Mouse (Mus musculus) lung, postnatal 14 days (tissue): ENCODE measurements around the gene Vmn1r85.
"Not testable (repeated sequence)": the region's sequence is repeated elsewhere in the genome, so short reads cannot be mapped to it uniquely, and the experiment has no call there.

Experiments used
- DNase-seq: peaks from one replicate; pipeline ENCODE4 v3.0.0; 2021

Vmn1r85 gene

DNA sequence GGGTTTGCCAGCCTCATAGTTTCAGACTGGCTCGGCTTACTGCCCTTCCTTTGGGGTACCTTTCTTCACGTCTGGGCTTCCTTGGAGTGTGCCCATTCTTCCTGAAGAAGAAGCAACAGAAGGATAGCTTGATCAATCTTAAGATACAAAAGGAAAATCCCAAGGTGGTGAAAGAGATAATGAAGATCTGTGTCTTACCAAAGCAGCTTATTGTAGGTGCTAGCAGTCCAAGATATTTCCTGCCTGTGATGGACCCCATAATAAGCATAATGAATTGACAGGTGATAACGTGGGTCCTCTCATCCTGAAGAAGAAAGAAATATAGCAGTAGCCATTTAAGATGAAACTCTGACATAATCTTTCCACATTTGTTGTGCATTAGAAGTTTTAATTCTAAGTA is at the start of gene Vmn1r85:
TSS of gene Vmn1r85 (minus strand) at position 101 of the 400 bp plus-strand sequence.
- no peak for DNase-seq

DNA sequence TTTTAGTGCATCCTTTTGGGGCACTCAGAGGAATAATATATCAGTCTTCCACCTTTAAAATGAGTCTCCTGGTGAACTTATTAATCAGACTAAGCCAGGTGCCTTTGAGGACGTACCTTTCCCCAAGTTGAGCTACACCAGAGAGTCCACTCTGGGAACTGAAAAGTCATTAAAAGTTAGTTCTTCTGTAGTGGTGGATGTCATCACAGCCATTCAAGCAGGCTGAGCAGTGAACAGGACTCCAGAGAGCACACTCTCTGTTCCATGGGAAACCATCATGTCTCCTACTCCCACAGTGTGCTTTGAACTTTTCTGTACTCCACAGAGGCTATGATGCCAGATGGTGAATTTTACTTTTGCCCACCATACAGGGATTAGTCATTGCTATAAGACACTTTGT is 45.1 kb upstream of the Vmn1r85 start, which contains the start of gene Vmn1r87:
TSS of gene Vmn1r87 (minus strand) at position 101 of the 400 bp plus-strand sequence.
- no peak for DNase-seq

DNA sequence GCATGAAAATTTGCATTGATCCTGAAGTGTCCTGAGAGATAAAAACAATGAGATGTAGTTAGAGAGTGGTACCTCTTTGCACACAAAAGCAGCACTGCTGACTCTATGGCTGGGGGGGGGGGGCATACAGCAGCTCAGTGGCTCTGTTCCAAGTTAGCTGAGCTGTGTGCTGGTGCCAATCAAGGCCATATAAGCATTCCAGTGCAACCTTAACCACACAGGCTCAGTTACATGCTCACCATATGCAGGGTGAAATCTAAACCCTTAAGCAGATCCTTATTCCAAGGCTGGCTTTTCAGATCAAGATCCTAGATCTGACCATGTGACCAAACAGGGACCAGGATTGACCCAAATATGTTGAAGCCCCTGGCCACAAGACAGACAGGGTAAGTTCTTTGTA is 42.4 kb upstream of the Vmn1r85 start:
- no peak for DNase-seq

GRCm38 (mm10) chr7:13131856-13132255 is 36.9 kb upstream of the Vmn1r85 start:
- no peak for DNase-seq

- DNase-seq, result peak; percentile 1
Measured at GRCm38 (mm10) chr7:13123554-13124153, 28.7 kb upstream of the Vmn1r85 start.

DNA sequence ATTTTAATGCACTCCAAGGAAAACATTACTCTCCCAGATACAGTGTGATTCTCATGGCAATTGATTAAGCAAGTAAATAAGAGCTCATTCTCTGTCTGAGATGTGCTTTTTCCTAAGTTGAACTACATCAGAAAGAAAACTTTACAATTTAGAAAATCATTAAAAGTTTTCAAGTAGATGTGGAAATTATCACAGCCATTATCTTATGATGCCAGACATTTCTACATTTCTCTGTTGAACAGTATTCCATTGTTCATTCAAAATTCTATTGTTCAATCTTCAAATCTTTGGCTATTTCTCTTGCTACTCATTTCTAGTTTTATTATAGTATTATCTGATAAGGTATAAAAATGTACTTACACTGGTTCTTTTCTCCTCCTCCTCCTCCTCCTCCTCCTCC is 24.8 kb upstream of the Vmn1r85 start, which contains the start of gene Vmn1r86:
TSS of gene Vmn1r86 (minus strand) at position 101 of the 400 bp plus-strand sequence.
- no peak for DNase-seq

GRCm38 (mm10) chr7:13072293-13072692 is 22.7 kb downstream of the Vmn1r85 start:
- no peak for DNase-seq

- not testable (repeated sequence) for DNase-seq
Measured at GRCm38 (mm10) chr7:13063399-13063798, 31.6 kb downstream of the Vmn1r85 start.

GRCm38 (mm10) chr7:13059536-13059935 is 35.4 kb downstream of the Vmn1r85 start:
- DNase-seq, result no peak

- no peak for DNase-seq
Measured at GRCm38 (mm10) chr7:13056913-13057700, 37.9 kb downstream of the Vmn1r85 start.

GRCm38 (mm10) chr7:13054287-13055010 is 40.5 kb downstream of the Vmn1r85 start, which contains the start of gene Mzf1:
Mzf1 (minus strand) TSS chr7:13054764.
- peak; percentile 93 for DNase-seq

DNA sequence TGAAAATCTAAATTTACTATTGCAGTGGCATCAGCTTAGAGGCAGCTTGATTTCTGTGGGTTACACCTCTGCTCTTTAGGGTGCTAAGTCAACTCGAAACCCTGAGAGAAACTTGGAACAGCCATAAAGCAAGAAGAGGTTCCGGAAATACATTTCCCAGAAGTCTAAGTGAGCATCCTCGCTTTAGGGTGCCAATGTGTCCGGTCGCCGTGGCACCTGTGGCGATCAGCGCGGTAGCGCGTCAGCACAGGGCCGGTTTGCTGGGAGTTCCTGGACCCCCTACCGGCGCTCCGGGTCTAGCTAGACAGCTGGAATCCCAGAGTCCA is 41.0 kb downstream of the Vmn1r85 start:
- no peak for DNase-seq

DNA sequence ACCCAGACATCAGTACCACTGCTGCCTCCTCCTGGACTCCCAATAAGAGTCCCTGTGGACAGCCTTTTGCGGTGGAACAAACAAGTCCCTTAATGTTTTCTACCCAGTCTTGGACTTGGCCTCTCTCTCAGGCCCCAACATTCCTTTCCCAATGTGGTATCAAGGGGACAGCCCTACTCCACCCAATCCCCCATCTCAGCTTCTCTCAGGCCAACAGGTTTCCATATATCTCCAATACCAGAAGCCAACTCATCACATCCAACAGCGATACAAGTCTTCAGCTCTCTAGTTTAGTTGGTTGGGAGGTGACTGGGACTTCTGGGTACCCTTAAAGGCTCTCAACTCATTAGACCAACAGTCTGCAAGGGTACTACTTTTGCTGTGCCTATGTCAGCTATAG is 41.5 kb downstream of the Vmn1r85 start:
- no peak for DNase-seq

- no peak for DNase-seq
Measured at GRCm38 (mm10) chr7:13053001-13053400, 42.0 kb downstream of the Vmn1r85 start.

- peak; percentile 77 for DNase-seq
Measured at GRCm38 (mm10) chr7:13046084-13046483, 48.9 kb downstream of the Vmn1r85 start.

DNA sequence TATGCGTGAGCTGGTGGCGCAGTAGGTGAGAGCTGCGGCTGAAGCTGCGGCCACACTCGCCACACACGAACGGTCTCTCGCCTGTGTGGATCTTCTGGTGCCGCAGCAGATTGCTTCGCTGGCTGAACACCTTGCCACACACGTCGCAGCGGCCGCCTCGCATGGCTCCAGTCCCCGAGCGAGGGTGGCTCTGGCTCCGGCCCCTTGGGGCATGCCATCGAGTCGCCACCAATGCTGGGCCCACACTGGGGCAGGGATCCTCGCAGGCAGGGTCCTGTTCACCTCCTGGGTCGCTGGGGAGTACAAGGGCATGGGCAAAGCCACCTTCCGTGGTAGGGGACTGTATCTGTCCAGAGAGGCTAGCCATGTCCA is 50.7 kb downstream of the Vmn1r85 start:
- no peak for DNase-seq

DNA sequence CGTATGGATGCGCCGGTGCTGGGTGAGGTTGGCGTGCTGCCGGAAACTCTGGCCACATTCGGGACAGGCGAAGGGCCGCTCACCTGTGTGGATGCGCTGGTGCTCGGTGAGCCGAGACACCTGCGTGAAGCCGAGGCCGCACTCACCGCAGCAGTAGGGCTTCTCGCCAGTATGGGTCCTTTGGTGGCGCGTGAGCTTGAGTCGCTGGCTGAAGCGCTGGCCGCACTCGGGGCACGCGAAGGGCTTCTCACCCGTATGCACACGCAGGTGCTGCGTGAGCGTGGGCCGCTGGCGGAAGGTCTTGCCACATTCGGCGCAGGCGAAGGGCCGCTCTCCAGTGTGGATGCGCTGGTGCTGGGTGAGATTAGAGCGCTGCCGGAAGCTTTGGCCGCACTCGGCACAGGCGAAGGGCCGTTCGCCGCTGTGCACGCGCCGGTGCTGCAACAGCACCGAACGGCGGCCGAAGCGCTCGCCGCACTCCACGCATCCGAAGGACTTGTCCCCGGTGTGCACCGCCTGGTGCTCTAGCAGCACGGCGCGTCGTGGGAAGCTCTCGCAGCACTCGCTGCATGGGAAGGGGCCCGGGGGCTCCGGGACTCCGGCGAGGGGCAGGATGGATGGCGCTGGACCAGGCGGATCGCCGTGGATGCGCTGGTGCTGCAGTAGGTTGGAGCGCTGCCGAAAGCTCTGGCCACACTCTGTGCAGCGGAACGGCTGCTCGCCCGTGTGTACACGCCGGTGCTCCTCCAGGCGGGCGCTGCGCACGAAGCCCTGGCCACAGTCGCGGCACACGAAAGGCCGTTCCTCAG is 51.3 kb downstream of the Vmn1r85 start:
- DNase-seq, result no peak

DNA sequence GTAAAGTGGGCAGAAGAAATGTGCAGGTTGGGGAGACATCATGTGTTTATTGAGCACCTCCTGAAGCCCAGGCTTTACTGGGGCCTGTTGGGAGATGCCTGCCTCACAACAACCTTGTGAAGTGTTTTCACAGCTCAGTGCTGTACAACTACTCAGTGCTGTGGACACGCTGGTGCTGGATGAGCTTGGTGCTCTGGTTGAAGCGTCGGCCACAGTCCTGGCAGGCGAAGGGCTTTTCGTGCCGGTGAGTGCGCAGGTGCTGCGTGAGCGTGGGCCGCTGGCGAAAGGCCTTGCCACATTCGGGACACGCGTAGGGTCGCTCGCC is 51.9 kb downstream of the Vmn1r85 start:
- no peak for DNase-seq

GRCm38 (mm10) chr7:13042511-13042910 is 52.5 kb downstream of the Vmn1r85 start:
- no peak for DNase-seq

GRCm38 (mm10) chr7:13041256-13041655 is 53.7 kb downstream of the Vmn1r85 start:
- no peak for DNase-seq

DNA sequence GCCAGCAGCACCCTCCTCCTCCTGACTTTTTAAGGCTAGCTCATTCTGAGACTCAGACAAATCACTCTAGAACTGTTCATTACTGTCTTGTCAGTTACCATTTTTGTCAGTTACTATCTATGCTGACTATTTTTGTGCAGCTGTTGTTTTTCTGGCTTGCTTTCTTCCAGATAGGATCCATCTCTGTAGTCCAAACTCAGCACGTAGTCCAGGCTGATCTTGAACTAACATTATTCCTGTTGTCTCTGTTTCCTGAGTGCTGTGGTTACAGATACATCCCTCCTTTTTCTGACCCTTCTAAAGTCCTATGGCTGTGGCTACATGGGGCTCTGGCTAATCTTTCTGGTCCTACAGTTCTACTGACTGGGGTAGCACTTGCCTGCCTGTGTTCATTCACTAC is 55.8 kb downstream of the Vmn1r85 start:
- DNase-seq, result no peak

DNA sequence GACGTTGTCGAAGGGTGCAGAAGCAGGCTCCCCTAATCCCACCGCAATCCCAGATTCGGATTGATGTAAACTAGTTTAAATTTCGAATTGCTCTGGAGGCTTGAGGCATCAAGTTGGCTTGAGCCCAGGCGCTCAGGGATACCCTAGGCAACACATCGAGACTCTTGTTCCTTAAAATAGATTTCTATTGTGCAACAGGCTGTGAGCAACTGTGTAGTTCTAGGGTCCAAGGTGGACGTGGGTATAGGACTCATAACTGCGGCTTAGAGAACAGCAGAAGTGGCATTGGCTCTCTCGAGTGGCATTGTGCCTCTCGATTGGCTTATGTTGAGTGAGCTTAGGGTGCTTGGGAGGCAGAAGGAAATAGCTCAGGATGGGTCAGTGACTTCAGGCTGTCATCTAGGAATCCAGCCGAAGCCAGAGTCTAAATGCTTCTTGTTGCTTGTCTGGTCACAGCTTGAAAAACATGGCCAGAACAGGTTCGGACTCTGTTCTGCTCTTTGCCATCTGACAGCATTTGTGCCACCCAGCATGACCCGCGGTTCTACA is 56.3 kb downstream of the Vmn1r85 start:
- no peak for DNase-seq
